8 mouse cellular contexts compared by ENCODE assay signal in genomic region chr7:45465549-45465948, GRCm38 (mm10). TPM values are rescaled to one million over a fixed set of nuclear protein-coding genes. Genes with fewer than 3 reads are reported as not detected.
DNase-seq lines count a peak whose midpoint lies in the region; ATAC-seq and TF ChIP-seq lines count a peak whose summit lies in the region.

No protein-coding gene starts in this region.

- no peak for DNase-seq in heart, adult 8-10 months (ENCODE audit: low spot score)
- peak; percentile 62 for DNase-seq in R1 (ENCODE audit: low read depth, low spot score)
- DNase-seq in hindbrain, embryonic 14.5 days (ENCODE audit: low spot score) = no peak
- no peak for DNase-seq in liver, postnatal 0 days
- no peak for DNase-seq in testis, postnatal 10 days (ENCODE audit: low spot score)
- DNase-seq in embryo, embryonic 10.5 days (ENCODE audit: low spot score) = no peak
- no peak for DNase-seq in ovary, postnatal 36 days (ENCODE audit: low spot score)

- TF ChIP-seq EP300 in liver, postnatal 0 days (IDR thresholded peaks at IDR 0.05; ENCODE audit: low read depth) = no peak

- no peak overlapping the region for H3K27ac ChIP-seq in heart, embryonic 13.5 days (replicated peaks)
- no peak overlapping the region for H3K27ac ChIP-seq in hindbrain, embryonic 14.5 days
- H3K27ac ChIP-seq in liver, postnatal 0 days (ENCODE audit: low read depth) = no peak overlapping the region

- ATAC-seq in heart, embryonic 13.5 days (ENCODE audit: extremely low read depth, insufficient number of reproducible peaks, low FRiP score, low TSS enrichment) = no peak
- no peak for ATAC-seq in hindbrain, embryonic 14.5 days (ENCODE audit: low FRiP score)
- no peak for ATAC-seq in liver, postnatal 0 days

- peak overlapping the region; percentile 93 for H3K9ac ChIP-seq in heart, embryonic 13.5 days
- H3K9ac ChIP-seq in hindbrain, embryonic 14.5 days = peak overlapping the region; percentile 88
- H3K9ac ChIP-seq in liver, postnatal 0 days (replicated peaks) = peak overlapping the region; percentile 84

- 69% methylated on average over 9 of the region's 9 CpGs for WGBS in heart, embryonic 13.5 days
- WGBS in hindbrain, embryonic 14.5 days = 81% methylated on average over 9 of the region's 9 CpGs
- WGBS in liver, postnatal 0 days (ENCODE audit: insufficient replicate concordance) = 65% methylated on average over 9 of the region's 9 CpGs

- 0 out of 2 replicates have a peak, but pooled peaks have one; percentile 11 for TF ChIP-seq CTCF in liver, postnatal 0 days (IDR thresholded peaks at IDR 0.05; ENCODE audit: low read depth)

- H3K4me3 ChIP-seq in heart, embryonic 13.5 days = peak overlapping the region; percentile 69
- peak overlapping the region; percentile 86 for H3K4me3 ChIP-seq in hindbrain, embryonic 14.5 days (replicated peaks; ENCODE audit: low read length)
- peak overlapping the region; percentile 93 for H3K4me3 ChIP-seq in liver, postnatal 0 days (ENCODE audit: low read depth, low read length)

- peak overlapping the region; percentile 90 for H3K4me2 ChIP-seq in heart, embryonic 13.5 days
- H3K4me2 ChIP-seq in hindbrain, embryonic 14.5 days (replicated peaks) = peak overlapping the region; percentile 95
- peak overlapping the region; percentile 98 for H3K4me2 ChIP-seq in liver, postnatal 0 days (ENCODE audit: low read depth, low read length)

- peaks cover 33% of the 10 kb centered on the region for H3K4me1 ChIP-seq in heart, embryonic 13.5 days
- H3K4me1 ChIP-seq in hindbrain, embryonic 14.5 days (replicated peaks; ENCODE audit: control insufficient read depth, insufficient read depth, low read length) = peaks cover 22% of the 10 kb centered on the region
- peaks cover 26% of the 10 kb centered on the region for H3K4me1 ChIP-seq in liver, postnatal 0 days (ENCODE audit: insufficient read depth)

- H3K27me3 ChIP-seq in heart, embryonic 13.5 days (replicated peaks) = no peaks in the 10 kb centered on the region
- H3K27me3 ChIP-seq in hindbrain, embryonic 14.5 days (ENCODE audit: control insufficient read depth, insufficient read depth, low read length) = no peaks in the 10 kb centered on the region
- H3K27me3 ChIP-seq in liver, postnatal 0 days (ENCODE audit: insufficient read depth, low read length) = no peaks in the 10 kb centered on the region

- H3K36me3 ChIP-seq in heart, embryonic 13.5 days = peaks cover 42% of the 10 kb centered on the region
- peaks cover 43% of the 10 kb centered on the region for H3K36me3 ChIP-seq in hindbrain, embryonic 14.5 days (replicated peaks; ENCODE audit: control insufficient read depth, insufficient read depth)
- peaks cover 26% of the 10 kb centered on the region for H3K36me3 ChIP-seq in liver, postnatal 0 days (replicated peaks; ENCODE audit: insufficient read depth, low read length)

- H3K9me3 ChIP-seq in heart, embryonic 13.5 days = no peaks in the 10 kb centered on the region
- no peaks in the 10 kb centered on the region for H3K9me3 ChIP-seq in hindbrain, embryonic 14.5 days (ENCODE audit: control insufficient read depth, low read length)
- no peaks in the 10 kb centered on the region for H3K9me3 ChIP-seq in liver, postnatal 0 days (ENCODE audit: low read length)

RNA-seq across cellular contexts. Expression of gene Bax, which starts 1.1 kb away (rescaled TPM):
- polyA plus RNA-seq in heart, embryonic 13.5 days (2015; fragmentation: Nextera tagmentation; extraction: Ambion mirVana) = 124 and 139 TPM in 2 replicates
- 10 to 100 TPM; 24.3 to 26.9 (median 26.2) TPM for total RNA-seq in heart, adult 8-10 months (2022)
- 182 and 190 TPM in 2 replicates for polyA plus RNA-seq in hindbrain, embryonic 14.5 days (2014; fragmentation: Nextera tagmentation; extraction: Ambion mirVana)
- polyA plus RNA-seq in liver, postnatal 0 days (2015; fragmentation: Nextera tagmentation; extraction: Ambion mirVana) = 59.6 and 60.8 TPM in 2 replicates

RNA-seq across cellular contexts. Expression of gene Ftl1, which starts 5.9 kb away (rescaled TPM):
- 5,089 and 5,516 TPM in 2 replicates for polyA plus RNA-seq in heart, embryonic 13.5 days (2015; fragmentation: Nextera tagmentation; extraction: Ambion mirVana)
- total RNA-seq in heart, adult 8-10 months (2022) = 100 to 1,000 TPM; 164 to 329 (median 254) TPM
- 4,936 and 5,483 TPM in 2 replicates for polyA plus RNA-seq in hindbrain, embryonic 14.5 days (2014; fragmentation: Nextera tagmentation; extraction: Ambion mirVana)
- polyA plus RNA-seq in liver, postnatal 0 days (2015; fragmentation: Nextera tagmentation; extraction: Ambion mirVana) = 5,147 and 5,518 TPM in 2 replicates

RNA-seq across cellular contexts. Expression of gene Tulp2, which starts 16.1 kb away (rescaled TPM):
- 0.74 and 1.0 TPM in 2 replicates for polyA plus RNA-seq in heart, embryonic 13.5 days (2015; fragmentation: Nextera tagmentation; extraction: Ambion mirVana)
- not detected for total RNA-seq in heart, adult 8-10 months (2022)
- polyA plus RNA-seq in hindbrain, embryonic 14.5 days (2014; fragmentation: Nextera tagmentation; extraction: Ambion mirVana) = 0.13 and 0.35 TPM in 2 replicates
- 0.22 and 0.30 TPM in 2 replicates for polyA plus RNA-seq in liver, postnatal 0 days (2015; fragmentation: Nextera tagmentation; extraction: Ambion mirVana)

RNA-seq across cellular contexts. Expression of gene Gm45808, which starts 21.1 kb away (rescaled TPM):
- polyA plus RNA-seq in heart, embryonic 13.5 days (2015; fragmentation: Nextera tagmentation; extraction: Ambion mirVana) = not detected in 2 replicates
- 1 to 10 TPM; 3.8 to 8.5 (median 7.6) TPM for total RNA-seq in heart, adult 8-10 months (2022)
- not detected in 2 replicates for polyA plus RNA-seq in hindbrain, embryonic 14.5 days (2014; fragmentation: Nextera tagmentation; extraction: Ambion mirVana)
- polyA plus RNA-seq in liver, postnatal 0 days (2015; fragmentation: Nextera tagmentation; extraction: Ambion mirVana) = 0.15 and 0.33 TPM in 2 replicates

RNA-seq across cellular contexts. Expression of gene Dhdh, which starts 23.1 kb away (rescaled TPM):
- 3.9 TPM in 2 replicates for polyA plus RNA-seq in heart, embryonic 13.5 days (2015; fragmentation: Nextera tagmentation; extraction: Ambion mirVana)
- 10 to 100 TPM; 10.2 to 12.8 (median 11.5) TPM for total RNA-seq in heart, adult 8-10 months (2022)
- 2.8 and 3.6 TPM in 2 replicates for polyA plus RNA-seq in hindbrain, embryonic 14.5 days (2014; fragmentation: Nextera tagmentation; extraction: Ambion mirVana)
- 8.4 and 9.5 TPM in 2 replicates for polyA plus RNA-seq in liver, postnatal 0 days (2015; fragmentation: Nextera tagmentation; extraction: Ambion mirVana)
